Mouse (Mus musculus) kidney, embryonic 15.5 days (tissue): ENCODE data around the gene Cd9. TPM values are rescaled to one million over a fixed set of nuclear protein-coding genes. Genes with fewer than 3 reads are reported as not detected.

Experiments used
- ATAC-seq: fragments of 200-750 bp; cut with Nextera tagmentation; replicated peaks from 2 replicates; pipeline ENCODE4 v1.8.0; 2017; ENCODE audit warnings: moderate TSS enrichment; ENCODE audit not compliant: low FRiP score
- H3K27ac ChIP-seq: fragments of 300-500 bp; sonication (generic); 2 replicates; pipeline ENCODE4 v1.5.1; 2015; ENCODE audit warnings: mild to moderate bottlenecking, inconsistent platforms
- H3K27me3 ChIP-seq: fragments of 300-500 bp; sonication (generic); 2 replicates; pipeline ENCODE4 v1.6.1; 2015; ENCODE audit warnings: inconsistent platforms
- H3K36me3 ChIP-seq: fragments of 300-500 bp; sonication (generic); 2 replicates; pipeline ENCODE4 v1.6.1; 2015; ENCODE audit warnings: inconsistent platforms
- H3K4me1 ChIP-seq: fragments of 300-500 bp; sonication (generic); 2 replicates; pipeline ENCODE4 v1.6.1; 2015; ENCODE audit warnings: inconsistent platforms
- H3K4me2 ChIP-seq: fragments of 300-500 bp; sonication (generic); 2 replicates; pipeline ENCODE4 v1.6.1; 2015; ENCODE audit warnings: moderate library complexity, mild to moderate bottlenecking, inconsistent platforms
- H3K4me3 ChIP-seq: fragments of 300-500 bp; sonication (generic); replicated peaks from 2 replicates; pipeline ENCODE4 v1.5.1; 2015; ENCODE audit warnings: mild to moderate bottlenecking, inconsistent platforms
- H3K9ac ChIP-seq: fragments of 300-500 bp; sonication (generic); 2 replicates; pipeline ENCODE4 v1.6.1; 2015; ENCODE audit warnings: mild to moderate bottlenecking, inconsistent platforms
- H3K9me3 ChIP-seq: fragments of 300-500 bp; sonication (generic); replicated peaks from 2 replicates; pipeline ENCODE4 v1.6.1; 2016; ENCODE audit warnings: inconsistent platforms
- WGBS: fragments of 180-500 bp; shearing (Covaris S2); methylation state at CpG from one replicate; pipeline ENCODE4 v1.1.7; 2015; ENCODE audit warnings: mixed read lengths; 5-methylcytosine and 5-hydroxymethylcytosine counted together
- polyA plus RNA-seq: library from polyadenylated mRNA; unstranded; fragments of >200 nt; fragmentation: Nextera tagmentation; extraction: Ambion mirVana; gene quantifications from 2 replicates; pipeline ENCODE4 v1.2.1, GENCODE M21; 2015

Gene Cd9
- polyA plus RNA-seq, 1 experiment from 2014 or later: 137 TPM

GRCm38 (mm10) chr6:125410551-125410950 lies 84.0 kb downstream of the Cd9 start:
- WGBS: 53% methylated on average over 11 of the region's 11 CpGs
- Histone ChIP-seq H3K4me3 (no peak overlapping the region), H3K9me3 (no peaks in the 10 kb centered on the region), H3K27ac (no peak overlapping the region), H3K4me1 (peaks cover 8% of the 10 kb centered on the region), H3K36me3 (no peaks in the 10 kb centered on the region), H3K27me3 (no peaks in the 10 kb centered on the region), H3K4me2 (no peak overlapping the region), H3K9ac (no peak overlapping the region)
- ATAC-seq: no peak

Other genes with a start within 250 kb of the Cd9 start
- 0.19 and 0.24 TPM in 2 replicates for gene Tuba3a, start 208.7 kb downstream of the Cd9 start, polyA plus RNA-seq
- gene Ltbr, start 180.9 kb downstream of the Cd9 start, polyA plus RNA-seq: 58.7 and 62.6 TPM in 2 replicates
- 4.4 and 4.8 TPM in 2 replicates for gene Scnn1a, start 174.1 kb downstream of the Cd9 start, polyA plus RNA-seq
- 73.2 and 83.3 TPM in 2 replicates for gene Tnfrsf1a, start 145.4 kb downstream of the Cd9 start, polyA plus RNA-seq
- 4.7 and 4.9 TPM in 2 replicates for gene Plekhg6, start 114.0 kb downstream of the Cd9 start, polyA plus RNA-seq
- gene Vwf, start 52.0 kb upstream of the Cd9 start, polyA plus RNA-seq: 4.2 and 6.6 TPM in 2 replicates
- 0.31 and 0.48 TPM in 2 replicates for gene Ano2, start 195.6 kb upstream of the Cd9 start, polyA plus RNA-seq